Mouse (Mus musculus): ENCODE measurements at regions not wholly inside any gene's neighbourhood (a gene's known extent, or its start where the extent isn't known, plus 50 kb on each side); places are given as distances from the start of the nearest gene placed in this dataset.

DNA sequence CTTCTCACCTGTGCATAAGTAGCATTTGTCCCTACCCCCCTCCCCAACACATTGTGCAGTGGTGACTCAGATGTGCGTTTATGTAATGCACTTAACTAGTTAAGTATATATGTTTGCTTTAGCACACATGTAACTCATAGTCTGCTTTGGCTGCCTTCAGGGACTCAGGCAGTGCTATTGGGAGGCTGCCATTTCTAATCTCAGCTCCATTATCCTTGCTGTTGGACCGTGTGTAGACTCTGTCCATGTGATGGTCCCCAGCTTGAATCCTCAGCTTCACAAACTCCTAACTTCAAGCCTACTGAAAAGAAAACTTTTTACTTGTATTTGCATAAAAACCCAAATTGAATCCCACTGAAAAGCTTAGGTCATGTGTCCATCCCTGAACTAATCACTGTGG lies 194.7 kb upstream of the Ppp2r3a start:
- no peak for DNase-seq (ENCODE audit: low read depth, low spot score)

DNA sequence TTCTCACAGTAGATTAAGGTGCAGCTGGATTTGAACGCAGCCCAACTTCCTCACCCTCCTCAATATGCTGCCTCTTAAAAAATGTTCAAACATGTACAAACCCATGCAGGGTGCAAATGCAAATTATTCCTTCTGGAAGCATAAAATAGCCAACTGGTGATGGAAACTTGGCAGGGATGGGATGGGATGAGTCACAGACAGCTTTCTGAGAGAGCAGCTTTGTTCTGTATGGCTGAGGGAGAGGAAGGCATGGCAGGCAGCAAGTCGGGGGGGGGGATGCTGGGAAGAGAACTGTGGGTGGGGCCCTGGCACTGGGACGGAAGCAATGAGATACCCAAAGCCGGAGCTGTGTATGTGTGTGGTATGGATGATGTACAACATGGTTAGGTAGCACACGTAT lies 194.2 kb upstream of the Ppp2r3a start:
- DNase-seq (ENCODE audit: low read depth, low spot score) = no peak

DNA sequence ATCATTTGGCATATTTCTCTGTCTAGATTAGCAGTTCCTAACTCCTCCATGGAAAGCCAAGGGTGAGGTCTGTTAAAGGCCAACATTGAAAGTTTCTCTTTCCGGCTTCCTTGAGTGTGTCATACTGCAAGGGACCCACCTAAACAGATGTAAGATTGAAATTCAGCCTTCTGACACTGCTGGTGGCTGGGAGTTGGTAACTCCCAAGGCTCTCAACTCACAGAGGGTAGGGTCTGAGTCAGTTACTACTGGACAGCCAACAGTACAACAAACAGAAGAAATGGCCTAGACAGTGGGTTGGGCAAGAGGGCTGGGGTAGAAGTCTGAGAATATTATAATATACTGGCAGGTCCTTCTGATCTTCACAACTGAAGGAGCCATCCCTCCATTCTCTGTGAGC lies 193.7 kb upstream of the Ppp2r3a start:
- no peak for DNase-seq (ENCODE audit: low read depth, low spot score)

DNA sequence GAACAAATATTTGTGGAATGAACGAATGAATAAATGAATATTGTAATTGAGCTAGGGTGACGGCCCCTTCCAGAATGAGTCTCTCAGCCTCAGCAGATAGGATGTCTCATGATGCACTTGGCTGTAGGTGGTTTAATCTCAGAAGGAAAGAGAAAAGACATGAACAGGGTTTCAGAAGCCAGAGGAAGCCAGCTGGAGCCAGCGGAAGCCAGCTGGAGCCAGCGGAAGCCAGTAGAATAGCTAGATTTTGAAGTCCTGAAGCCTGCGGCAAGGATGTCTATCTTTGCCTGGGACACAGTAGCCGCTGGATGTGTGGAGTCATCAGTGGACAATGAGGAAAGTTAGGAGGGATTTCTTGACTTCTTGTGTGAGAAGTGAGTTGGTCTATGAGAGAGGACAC lies 188.3 kb upstream of the Ppp2r3a start:
- DNase-seq (ENCODE audit: low read depth, low spot score) = no peak

DNA sequence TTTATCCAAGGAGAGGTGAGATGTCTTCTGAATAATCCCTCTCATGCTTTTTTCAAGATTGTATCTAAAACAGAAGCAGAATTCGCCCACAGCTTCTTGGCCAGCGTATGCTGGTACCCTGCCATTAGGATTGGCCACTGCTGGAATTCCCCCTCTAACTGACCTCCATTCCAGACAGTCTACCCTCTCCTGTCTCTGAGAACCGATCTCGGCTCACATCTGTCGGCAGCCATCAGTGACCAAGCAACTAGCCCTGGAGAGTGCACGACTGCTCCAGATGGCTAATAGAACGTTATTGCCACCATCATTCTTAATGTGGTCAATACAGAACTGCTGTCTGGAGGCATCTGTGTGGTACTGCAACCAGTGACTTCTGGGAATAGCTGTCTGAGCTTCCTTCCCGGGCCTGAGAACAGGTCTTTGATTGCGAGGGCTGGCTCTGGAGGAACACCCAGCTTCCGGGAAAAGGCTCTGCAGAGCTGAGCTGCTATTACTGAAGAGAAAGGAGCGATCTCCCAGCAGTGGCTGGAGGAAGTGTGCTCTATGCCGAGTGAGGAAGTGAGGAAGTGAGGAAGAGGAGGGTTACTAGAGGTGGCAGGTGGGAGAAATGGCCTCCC lies 187.1 kb upstream of the Ppp2r3a start:
- DNase-seq (ENCODE audit: low read depth, low spot score) = no peak

DNA sequence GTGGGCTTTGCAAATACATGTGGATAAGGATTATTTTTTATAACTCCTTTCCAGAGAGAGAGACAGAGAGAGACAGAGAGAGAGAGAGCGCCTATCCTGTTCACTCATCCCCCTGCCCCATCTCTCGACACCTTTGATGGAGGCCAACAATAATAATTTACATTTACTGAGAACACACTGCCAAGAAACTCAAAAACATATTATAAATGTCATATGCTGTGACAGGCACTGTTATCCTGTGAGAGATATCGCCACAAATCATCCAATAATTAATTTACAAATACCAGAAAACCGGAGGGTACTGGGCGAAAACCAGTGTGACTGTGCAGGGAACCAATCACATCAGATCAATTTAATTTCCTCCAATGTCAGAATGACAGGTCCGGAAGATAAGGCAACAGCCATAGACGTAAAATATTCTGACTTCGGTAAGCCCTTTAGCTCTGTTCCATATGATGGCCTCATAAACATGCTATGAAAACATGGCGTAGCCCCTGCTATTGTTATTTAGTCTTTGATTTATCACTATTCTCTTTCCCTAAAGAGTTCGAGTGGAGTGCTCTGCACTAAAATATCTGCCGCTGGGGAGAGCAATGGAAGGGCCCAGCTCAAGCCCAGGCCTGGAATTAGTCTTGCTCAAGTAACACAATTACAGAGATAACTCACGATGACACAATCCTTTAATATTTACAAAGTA lies 173.5 kb upstream of the Ppp2r3a start:
- DNase-seq (ENCODE audit: low read depth, low spot score) = no peak

DNA sequence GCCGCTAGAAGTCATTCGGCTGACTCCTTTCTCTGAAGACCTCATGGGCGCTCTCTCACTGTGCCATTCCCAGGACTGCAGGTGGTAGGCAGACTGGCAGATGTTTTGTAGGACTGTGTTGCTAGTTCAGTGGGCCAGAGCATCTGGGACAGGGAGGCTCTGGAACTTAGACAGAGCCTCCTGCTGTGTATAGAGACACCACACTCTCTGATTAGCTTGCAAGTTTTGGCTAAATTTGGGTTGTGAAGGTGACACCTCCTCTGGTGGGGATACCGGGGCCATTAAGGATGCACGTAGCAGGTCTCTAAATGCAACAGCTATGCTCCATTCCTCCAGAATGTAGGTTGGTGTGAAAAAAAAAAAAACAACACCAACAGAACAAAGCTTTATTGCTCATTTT lies 171.4 kb upstream of the Ppp2r3a start:
- no peak for DNase-seq (ENCODE audit: low read depth, low spot score)

DNA sequence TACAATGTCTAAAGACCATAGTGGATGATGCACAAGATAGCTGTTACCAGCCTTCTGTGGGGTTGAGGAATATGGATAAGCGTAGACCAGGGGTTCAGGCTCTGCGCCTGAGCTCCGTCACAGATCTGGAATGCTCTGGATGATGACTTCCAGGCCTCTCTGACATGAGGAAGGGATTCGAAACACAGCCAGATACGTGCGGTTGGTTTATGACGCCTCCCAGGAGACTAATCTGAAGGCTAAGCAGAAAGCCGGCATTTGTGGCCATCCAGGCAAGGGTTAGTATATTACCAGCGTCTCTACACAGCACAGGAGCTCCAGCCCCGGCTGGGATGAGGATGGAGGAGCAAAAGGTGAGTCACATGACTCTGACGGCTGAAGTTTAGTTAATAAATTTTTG lies 170.4 kb upstream of the Ppp2r3a start:
- DNase-seq (ENCODE audit: low read depth, low spot score) = no peak

DNA sequence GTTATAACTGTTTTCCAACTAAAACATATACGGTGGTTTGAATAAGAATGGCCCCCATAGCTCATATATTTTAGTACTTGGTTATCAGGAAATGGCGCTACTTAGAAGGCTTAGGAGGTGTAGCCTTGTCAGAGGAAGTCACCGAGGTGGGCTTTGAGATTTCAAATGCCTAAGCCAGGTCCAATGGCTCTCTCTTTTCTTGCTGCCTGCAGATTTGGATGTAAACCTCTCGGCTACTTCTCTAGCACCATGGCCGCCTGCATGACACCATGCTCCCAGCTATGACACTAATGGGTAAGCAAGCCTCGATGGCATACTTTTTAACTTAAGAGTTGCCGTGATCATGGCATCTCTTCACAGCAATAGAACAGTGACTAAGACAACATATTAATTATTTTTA lies 169.5 kb upstream of the Ppp2r3a start:
- no peak for DNase-seq (ENCODE audit: low read depth, low spot score)

DNA sequence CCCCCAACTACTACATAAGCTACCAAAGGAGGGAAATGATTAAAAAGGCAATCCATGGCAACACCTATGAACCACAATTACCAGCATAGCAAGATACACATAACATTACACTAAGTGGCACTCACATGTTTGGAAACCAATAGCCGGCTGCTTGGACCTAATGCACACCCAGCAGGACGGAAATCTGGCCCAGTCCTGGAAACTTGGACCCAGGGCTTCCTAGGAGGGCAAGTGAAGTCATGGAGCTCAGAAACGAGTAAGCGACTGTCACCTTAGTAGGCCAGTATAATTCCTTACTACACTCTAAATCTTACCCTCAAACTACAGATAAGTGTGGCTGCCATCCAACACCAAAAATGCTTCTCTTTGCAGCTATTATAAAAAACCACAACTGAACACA lies 168.6 kb upstream of the Ppp2r3a start:
- DNase-seq (ENCODE audit: low read depth, low spot score) = no peak

DNA sequence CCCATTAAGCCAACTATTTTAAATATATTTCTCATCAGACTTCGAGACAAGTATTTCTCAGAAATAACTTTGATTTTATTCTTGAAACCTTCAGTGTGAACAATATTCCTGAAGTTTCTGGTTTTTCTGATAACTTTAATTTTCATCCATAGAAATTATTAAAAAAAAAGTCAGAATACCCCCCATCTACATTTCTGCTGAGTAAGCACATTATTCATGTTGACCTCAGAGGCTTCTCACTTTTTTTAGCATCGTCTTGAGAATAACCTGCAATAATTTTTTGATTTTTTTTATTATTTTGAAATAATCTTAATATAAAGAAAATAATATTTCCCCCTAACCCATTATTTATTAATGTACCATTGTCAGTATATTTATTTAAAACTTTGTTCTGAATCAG lies 166.1 kb upstream of the Ppp2r3a start:
- DNase-seq (ENCODE audit: low read depth, low spot score) = no peak

DNA sequence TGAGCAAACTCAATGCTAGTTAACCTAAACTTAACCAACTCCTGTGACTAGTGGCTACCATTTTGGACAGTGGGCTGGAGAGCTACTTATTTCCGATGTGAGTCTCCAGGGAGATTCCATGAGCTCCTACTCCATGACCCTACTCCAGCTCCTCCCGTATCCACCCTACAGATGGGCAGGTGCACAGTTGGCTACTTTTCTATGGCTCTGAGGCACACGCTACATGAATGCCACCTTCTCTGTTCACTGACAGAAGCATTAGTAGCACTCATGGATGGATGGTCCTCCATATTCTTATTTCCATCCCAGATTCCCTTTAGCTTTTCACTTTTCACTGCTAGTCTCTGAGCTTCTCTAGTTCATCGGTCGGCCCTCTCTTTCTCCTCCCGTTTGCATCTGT lies 164.7 kb upstream of the Ppp2r3a start:
- no peak for DNase-seq (ENCODE audit: low read depth, low spot score)

DNA sequence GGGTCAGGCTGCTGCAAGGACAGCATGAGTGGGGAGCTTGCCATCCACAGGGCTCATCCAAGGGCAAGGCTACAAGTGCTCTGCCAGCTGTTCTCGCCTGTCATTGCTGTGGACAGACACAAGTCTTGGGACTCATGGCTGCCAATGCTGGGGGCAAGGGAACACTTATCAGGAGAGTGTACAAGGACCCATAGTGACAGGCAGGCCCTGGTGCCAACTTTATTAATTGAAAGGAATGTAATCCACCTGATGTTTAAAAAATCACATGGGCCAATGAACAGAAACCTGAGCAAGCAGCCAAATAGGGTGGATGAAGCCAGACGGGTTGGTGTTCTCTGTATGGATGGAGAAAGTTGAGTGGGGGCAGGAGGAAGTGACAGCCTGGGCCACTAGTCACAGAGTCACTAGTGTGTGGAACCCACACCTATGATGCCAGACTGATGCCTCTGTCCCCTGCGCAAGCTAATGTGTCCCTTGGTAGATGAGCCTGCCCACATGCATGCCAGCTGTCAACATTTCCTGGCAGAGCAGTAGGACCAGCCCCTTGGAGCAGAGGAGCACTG lies 161.6 kb upstream of the Ppp2r3a start:
- DNase-seq (ENCODE audit: low read depth, low spot score) = no peak

DNA sequence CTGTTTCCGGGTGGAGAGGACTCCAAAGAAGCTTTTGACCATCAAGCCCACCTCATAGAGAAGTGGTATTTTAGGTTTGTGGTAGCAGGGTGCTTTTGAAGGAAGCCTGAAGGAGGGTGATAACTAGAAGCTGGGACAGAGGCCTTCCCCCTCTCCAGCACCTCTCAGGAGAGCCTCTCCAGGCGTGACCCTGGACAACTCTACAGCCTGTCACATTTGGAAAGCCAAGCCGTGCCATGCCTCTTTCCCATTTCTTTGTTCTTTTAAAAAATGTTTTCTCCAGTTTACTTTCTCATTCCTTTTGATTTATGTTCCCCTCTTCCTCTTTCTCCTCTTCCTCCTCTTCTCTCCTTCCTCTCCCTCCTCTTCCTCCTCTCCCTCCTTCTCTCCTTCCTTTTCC lies 160.4 kb upstream of the Ppp2r3a start:
- DNase-seq (ENCODE audit: low read depth, low spot score) = no peak

DNA sequence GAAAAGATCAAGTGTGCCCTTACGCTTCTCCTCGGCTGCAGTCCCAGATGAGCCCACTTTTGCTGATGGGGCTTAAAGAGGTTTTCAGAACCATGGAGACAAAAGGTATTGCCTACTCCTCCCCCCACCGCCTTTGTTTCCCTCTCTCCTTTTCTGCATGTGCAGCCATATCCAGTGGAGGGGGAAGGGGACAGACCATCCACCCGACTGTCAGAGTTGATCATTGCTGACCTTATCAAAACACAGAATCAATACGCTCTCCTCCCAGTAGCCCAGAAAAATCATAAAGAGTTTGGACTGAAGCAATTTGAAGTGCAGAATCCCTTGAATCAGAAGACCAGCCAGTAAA lies 159.9 kb upstream of the Ppp2r3a start:
- DNase-seq (ENCODE audit: low read depth, low spot score) = no peak

DNA sequence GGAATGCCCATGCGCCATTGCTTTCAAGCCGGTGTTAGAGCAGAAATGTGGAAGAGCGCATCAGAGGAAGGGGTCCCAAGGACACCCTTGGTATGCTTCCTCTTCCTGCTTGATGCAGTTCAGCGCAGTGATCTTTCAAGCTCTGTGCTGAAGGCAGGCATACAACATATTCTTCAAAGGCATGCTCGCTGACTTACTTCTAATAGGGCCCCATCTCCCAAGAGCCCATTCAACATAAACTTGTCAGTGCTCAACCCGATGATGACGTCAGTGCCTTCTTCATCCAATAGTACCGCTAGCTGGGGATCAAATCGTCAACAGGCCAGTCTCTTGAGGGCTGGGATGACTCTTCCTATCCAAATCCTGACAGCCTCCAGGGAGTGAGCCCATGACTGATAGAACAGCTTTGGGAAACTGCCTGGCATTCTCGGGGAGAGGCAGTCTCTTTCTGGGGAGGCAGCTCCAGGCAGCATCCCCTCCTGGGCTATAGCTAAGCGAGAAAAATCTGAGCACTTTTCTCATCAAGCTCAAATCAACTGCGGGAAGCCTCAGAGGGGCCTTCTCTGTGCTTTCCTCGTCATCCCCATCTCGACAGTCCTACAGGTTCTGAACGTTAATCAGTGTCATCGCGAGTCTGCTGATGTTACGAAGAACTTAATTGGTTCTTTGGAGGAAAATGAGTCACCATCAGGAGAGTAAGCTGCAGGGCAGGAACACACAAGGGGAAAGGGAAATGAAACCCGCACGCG lies 159.4 kb upstream of the Ppp2r3a start:
- no peak for DNase-seq (ENCODE audit: low read depth, low spot score)

DNA sequence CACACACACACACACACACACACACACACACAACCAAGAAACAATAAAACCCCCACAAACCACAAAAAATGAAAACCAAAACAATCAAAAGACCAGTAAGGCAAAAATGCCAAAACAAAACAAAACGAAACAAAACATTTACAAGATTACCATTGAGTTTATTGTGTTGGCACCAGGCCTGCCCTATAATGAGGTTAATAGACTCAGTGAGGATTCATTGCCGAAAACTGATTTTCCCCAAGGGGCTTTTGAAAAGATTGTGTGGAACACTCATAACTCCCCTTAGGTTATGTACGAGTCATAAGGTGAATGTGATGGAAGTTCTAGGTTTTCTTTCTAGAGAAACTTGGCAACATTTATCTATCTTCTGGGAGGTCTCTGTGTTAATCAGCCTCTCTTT lies 158.8 kb upstream of the Ppp2r3a start:
- no peak for DNase-seq (ENCODE audit: low read depth, low spot score)

DNA sequence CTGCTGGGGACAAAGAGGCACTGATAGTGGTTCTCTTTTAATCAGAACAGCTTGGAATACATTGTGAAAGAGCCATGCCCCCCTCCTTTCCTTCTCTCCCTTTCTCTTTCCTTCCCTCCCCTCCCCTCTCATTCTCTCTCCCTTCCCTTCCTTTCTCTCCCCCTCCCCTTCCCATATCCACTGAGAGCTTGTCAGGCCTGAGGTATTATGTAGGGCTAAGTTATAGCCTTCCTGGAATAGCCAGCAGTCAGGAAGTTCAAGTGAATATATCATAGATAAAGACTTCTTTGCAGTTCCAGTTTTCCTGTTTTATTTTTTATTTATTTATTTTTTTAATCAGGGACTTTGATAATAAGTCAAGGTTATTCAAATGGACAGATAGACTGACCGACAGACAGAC lies 156.5 kb upstream of the Ppp2r3a start:
- DNase-seq (ENCODE audit: low read depth, low spot score) = no peak

DNA sequence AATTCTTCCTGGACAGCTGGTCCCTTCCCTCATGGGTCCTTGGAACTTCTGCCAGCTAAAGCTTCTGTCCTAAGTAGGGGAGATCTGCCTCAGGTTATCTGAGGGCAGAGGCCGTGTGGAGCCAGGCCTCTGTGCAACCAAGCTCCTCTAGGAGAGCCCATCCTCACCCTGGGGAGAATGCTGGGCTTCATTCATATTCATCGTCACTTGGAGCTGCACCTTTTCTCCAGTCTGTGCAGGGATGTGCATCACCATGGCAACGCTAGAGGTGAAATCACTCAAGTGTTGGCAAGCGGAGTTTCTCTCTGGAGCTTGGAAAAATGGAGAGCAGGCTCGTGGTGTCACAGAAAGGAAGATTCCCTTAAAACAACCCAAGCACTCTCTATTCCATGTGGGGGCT lies 155.5 kb upstream of the Ppp2r3a start:
- DNase-seq (ENCODE audit: low read depth, low spot score) = no peak

DNA sequence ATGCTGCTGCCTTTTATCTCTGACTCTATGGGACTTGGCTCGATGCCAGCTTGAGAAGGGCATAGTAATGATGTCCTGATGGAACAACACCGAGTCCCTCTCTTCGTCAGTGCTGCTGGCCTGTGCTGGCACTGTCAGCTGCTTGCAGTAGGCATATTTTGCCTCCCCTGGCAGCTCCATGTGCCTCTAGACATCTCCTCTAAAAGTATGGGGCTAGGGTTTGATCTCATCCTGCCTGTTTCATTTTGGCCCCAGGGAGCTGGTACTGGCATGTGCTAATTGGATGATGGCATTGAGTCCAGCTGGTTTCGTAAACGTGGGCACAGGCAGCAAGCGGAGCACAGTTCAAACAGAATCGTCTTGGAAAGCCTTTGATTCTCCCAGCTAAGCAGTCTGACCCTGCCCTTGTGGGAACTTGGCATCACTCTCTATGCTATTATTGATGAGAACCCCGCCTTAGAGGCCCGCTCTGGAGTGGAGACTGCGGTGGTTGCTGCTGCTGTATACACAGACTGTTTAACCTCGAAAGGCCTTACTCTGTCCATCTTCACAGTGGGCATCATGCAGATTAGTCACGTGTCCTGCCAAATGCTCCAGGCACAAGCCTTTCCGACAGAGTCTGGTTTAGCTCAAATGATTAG lies 153.0 kb upstream of the Ppp2r3a start:
- no peak for DNase-seq (ENCODE audit: low read depth, low spot score)

DNA sequence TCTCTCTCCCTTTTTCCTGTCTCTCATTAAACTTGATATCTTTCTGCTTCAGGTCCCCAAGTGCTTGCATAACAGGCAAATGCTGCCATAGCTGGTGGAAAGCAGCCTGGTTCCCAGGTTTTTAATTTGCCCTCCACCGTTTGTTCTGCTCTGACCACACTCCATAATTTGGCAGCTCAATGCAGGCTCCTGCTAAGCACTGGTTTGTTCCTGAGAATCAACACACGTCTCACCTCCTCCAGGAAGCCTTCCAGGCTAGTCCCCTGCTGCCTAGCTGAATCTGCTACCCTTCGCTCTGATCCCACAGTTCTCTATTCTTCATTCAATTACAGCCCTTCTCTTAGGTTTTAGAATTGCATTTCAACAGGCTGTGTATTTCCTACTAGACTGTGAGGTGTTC lies 152.4 kb upstream of the Ppp2r3a start:
- DNase-seq (ENCODE audit: low read depth, low spot score) = no peak

DNA sequence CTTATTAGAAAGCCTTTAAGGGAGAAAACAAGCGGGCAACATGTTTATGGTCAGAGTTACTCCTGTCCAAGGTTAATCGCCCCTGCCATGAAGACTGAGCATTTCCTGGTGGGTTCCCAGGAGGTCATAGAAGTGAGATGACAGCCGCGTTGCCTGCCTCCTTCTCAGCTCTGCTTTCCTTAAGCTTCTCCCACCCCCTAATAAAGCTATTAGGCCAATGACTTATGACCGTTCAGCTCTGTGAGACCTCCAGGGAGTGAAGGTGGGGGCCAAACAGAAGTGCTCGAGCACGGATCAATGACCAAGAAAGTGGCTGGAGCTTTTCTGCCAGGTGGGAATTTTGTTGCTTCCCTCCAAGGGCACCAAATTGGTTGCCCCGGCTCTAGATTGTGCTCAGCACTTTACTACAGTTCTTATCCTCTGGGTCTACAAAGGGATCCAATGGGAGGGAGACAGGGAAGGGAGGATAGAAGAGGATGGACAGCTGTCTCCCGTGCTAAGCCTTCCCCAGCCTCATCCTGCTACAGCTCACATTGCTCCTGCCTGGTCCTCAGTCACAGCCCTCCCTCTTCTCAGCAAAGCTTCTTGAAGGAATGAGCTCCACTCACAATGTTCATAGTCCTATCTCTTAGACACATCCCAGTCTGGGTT lies 151.1 kb upstream of the Ppp2r3a start:
- no peak for DNase-seq (ENCODE audit: low read depth, low spot score)
